Mouse (Mus musculus): Measurements from ENCODE around the gene Nos1. TPM values are rescaled to one million over a fixed set of nuclear protein-coding genes. Genes with fewer than 3 reads are reported as not detected.
A peak's percentile ranks its signal among the peaks of the same experiment; 100 is the strongest.

Gene Nos1
- polyA plus RNA-seq, 1 experiment from 2014 or later = 0.82 TPM

DNA sequence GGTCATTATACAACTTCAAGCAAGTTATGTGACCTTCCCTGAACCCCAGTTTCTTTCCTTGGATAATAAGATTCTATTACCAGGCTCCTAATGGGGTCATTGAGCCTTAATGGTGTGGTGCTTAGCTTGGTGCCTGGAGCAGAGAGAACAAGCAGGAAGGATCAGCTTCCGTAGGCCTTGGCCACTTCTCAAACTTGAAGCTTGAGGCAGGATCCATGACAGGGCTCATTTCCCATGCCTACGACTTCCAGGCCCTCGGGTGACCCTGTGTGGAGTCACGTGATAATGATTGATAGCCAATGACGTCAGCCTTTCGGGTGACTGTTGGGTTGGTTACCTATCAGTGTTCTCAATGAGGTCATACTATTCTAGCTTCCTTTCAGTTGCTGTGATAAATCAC is 46.5 kb downstream of the Nos1 start:
- Histone ChIP-seq H3K36me3 (ENCODE audit: insufficient read depth, low read length) (no peaks in the 10 kb centered on the region), H3K27ac (no peak overlapping the region), H3K4me2 (ENCODE audit: low read length) (no peak overlapping the region), H3K9ac (ENCODE audit: low read depth, low read length) (no peak overlapping the region), H3K9me3 (replicated peaks; ENCODE audit: low read length) (no peaks in the 10 kb centered on the region), H3K4me3 (replicated peaks; ENCODE audit: low read depth, low read length) (no peak overlapping the region), H3K4me1 (replicated peaks; ENCODE audit: insufficient read depth, low read length) (0 out of 2 replicates have a peak, but pooled peaks cover 3% of the 10 kb centered on the region), H3K27me3 (ENCODE audit: insufficient read depth, low read length) (no peaks in the 10 kb centered on the region)
- ATAC-seq (replicated peaks; ENCODE audit: low FRiP score, low read depth) = no peak; the same call in 1 of the 2 replicates
- WGBS = 33% methylated on average over 6 of the region's 6 CpGs
- TF ChIP-seq CTCF (IDR thresholded peaks at IDR 0.05; ENCODE audit: low read depth) = no peak
- DNase-seq (ENCODE audit: low spot score) = no peak

DNA sequence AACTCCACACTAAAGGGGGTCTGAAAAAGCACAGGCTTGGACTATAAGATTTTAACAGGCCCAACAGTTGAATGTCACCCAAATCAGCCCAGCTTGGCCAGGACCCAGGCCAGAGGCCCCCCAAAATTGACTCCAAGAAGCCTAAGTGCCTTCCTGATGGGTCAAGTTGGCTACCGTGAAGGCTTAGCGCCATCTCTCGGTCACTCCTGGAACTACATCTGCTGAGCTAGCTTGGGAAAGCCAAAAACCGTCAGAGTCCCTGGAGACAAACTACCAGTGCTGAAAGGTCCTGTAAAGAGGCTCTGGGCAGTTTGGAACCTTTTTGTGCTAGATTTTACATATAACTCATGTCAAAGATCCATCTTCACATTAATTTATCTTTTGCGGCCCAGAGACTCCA is 56.1 kb downstream of the Nos1 start:
- WGBS = 6% methylated on average over 5 of the region's 5 CpGs
- Histone ChIP-seq H3K27me3 (ENCODE audit: insufficient read depth, low read length) (peaks cover 22% of the 10 kb centered on the region), H3K9me3 (replicated peaks; ENCODE audit: low read length) (no peaks in the 10 kb centered on the region), H3K9ac (ENCODE audit: low read depth, low read length) (no peak overlapping the region), H3K27ac (no peak overlapping the region), H3K4me3 (replicated peaks; ENCODE audit: low read depth, low read length) (no peak overlapping the region), H3K4me1 (replicated peaks; ENCODE audit: insufficient read depth, low read length) (peaks cover 3% of the 10 kb centered on the region; the same call in 1 of the 2 replicates), H3K36me3 (ENCODE audit: insufficient read depth, low read length) (no peaks in the 10 kb centered on the region), H3K4me2 (ENCODE audit: low read length) (no peak overlapping the region)
- TF ChIP-seq CTCF (IDR thresholded peaks at IDR 0.05; ENCODE audit: low read depth) = peak; percentile 91
- DNase-seq (ENCODE audit: low spot score) (peak; percentile 76), ATAC-seq (replicated peaks; ENCODE audit: low FRiP score, low read depth) (no peak)

DNA sequence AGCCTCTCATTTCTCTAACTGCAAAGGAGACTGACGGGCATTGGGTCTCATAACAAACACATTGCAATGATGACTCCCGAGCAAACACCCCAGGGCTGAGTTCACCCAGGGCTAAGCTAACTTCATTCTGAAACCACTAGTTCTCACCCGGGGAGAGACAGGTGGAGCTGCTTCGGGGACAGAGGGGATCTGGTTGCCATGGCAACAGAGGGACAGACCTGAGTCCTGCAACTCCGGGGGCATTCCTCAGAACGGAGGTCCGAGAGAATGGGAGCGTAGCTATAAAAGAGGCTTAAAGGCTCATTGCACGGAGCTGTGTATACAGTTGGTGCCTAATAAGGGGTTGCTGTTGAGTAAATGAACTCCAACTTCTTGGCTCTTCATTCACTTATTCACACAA is 56.9 kb downstream of the Nos1 start:
- 22% methylated on average over 9 of the region's 9 CpGs for WGBS
- Histone ChIP-seq H3K4me3 (replicated peaks; ENCODE audit: low read depth, low read length) (no peak overlapping the region), H3K9me3 (replicated peaks; ENCODE audit: low read length) (no peaks in the 10 kb centered on the region), H3K27ac (no peak overlapping the region), H3K27me3 (ENCODE audit: insufficient read depth, low read length) (peaks cover 30% of the 10 kb centered on the region), H3K4me1 (replicated peaks; ENCODE audit: insufficient read depth, low read length) (peaks cover 3% of the 10 kb centered on the region; the same call in 1 of the 2 replicates), H3K36me3 (ENCODE audit: insufficient read depth, low read length) (no peaks in the 10 kb centered on the region), H3K4me2 (ENCODE audit: low read length) (no peak overlapping the region), H3K9ac (ENCODE audit: low read depth, low read length) (no peak overlapping the region)
- no peak for DNase-seq (ENCODE audit: low spot score)
- TF ChIP-seq CTCF (IDR thresholded peaks at IDR 0.05; ENCODE audit: low read depth) = no peak
- no peak for ATAC-seq (replicated peaks; ENCODE audit: low FRiP score, low read depth)

DNA sequence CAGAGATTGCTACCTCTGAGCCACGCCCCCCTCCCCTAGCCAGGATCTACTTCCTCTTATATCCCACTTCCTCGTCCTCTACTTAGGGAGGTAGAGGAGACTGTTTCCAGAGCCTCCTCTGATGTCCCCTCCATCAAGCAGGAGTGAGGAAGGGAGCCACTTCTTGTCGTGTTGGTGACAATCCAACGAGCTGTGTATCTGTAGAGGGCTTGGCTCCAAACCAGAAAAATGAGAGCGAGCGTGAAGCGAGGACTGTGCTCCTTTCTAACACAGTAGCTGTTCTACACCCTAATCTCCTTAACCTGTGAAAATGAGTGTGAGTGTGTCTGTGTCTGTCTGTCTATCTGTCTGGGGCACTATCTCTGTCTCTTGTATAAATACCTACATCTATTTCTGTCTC is 58.7 kb downstream of the Nos1 start:
- TF ChIP-seq CTCF (IDR thresholded peaks at IDR 0.05; ENCODE audit: low read depth) = no peak
- DNase-seq (ENCODE audit: low spot score) (no peak), ATAC-seq (replicated peaks; ENCODE audit: low FRiP score, low read depth) (no peak)
- Histone ChIP-seq H3K9ac (ENCODE audit: low read depth, low read length) (no peak overlapping the region), H3K27me3 (ENCODE audit: insufficient read depth, low read length) (peaks cover 45% of the 10 kb centered on the region), H3K9me3 (replicated peaks; ENCODE audit: low read length) (no peaks in the 10 kb centered on the region), H3K27ac (no peak overlapping the region), H3K36me3 (ENCODE audit: insufficient read depth, low read length) (no peaks in the 10 kb centered on the region), H3K4me2 (ENCODE audit: low read length) (no peak overlapping the region), H3K4me1 (replicated peaks; ENCODE audit: insufficient read depth, low read length) (peaks cover 3% of the 10 kb centered on the region; the same call in 1 of the 2 replicates), H3K4me3 (replicated peaks; ENCODE audit: low read depth, low read length) (no peak overlapping the region)
- 72% methylated on average over 7 of the region's 7 CpGs for WGBS

DNA sequence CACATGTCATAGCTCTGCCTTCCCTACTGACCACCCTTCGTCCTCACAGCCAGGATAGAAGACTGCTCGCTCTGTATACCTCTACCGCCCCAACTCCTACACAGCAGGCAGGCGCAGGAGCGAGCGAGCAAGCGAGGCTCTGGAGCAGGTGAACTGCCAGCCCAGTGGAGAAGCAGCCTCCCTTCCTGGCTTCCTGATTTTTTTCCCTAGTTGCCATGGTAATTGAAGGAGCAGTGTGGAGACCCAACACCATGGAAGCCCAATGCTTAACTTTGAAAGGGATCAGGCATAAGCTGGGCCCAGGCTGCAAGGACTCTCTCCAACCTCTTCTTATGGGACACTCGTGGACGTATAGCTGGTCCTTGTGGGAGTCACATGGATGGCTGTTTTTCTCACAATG is 59.4 kb downstream of the Nos1 start:
- TF ChIP-seq CTCF (IDR thresholded peaks at IDR 0.05; ENCODE audit: low read depth) = no peak
- ATAC-seq (replicated peaks; ENCODE audit: low FRiP score, low read depth) (no peak), DNase-seq (ENCODE audit: low spot score) (no peak)
- Histone ChIP-seq H3K27ac (no peak overlapping the region), H3K36me3 (ENCODE audit: insufficient read depth, low read length) (no peaks in the 10 kb centered on the region), H3K9ac (ENCODE audit: low read depth, low read length) (no peak overlapping the region), H3K27me3 (ENCODE audit: insufficient read depth, low read length) (peaks cover 45% of the 10 kb centered on the region), H3K4me2 (ENCODE audit: low read length) (no peak overlapping the region), H3K9me3 (replicated peaks; ENCODE audit: low read length) (no peaks in the 10 kb centered on the region), H3K4me3 (replicated peaks; ENCODE audit: low read depth, low read length) (no peak overlapping the region), H3K4me1 (replicated peaks; ENCODE audit: insufficient read depth, low read length) (peaks cover 3% of the 10 kb centered on the region; the same call in 1 of the 2 replicates)
- WGBS = 36% methylated on average over 9 of the region's 9 CpGs

DNA sequence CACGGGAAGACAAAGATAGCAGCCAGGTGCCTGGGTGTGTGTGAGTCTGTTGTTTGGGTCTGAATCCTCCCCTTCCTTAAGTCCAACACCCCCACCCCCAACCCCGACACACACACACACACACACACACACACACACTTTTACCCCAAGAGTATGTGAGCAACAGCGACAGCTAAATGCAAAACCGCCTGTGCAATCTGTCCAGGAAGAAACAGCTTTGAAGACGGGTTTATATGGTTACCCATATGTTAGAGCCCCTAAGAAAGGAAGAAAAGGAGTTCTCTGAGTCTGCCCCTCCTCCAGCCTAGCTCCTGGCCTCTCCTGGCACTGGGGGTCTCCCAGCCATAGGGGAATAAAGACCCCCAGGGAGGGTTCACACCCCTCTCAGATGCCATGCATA is 60.2 kb downstream of the Nos1 start:
- Histone ChIP-seq H3K27ac (no peak overlapping the region), H3K36me3 (ENCODE audit: insufficient read depth, low read length) (no peaks in the 10 kb centered on the region), H3K9ac (ENCODE audit: low read depth, low read length) (no peak overlapping the region), H3K4me1 (replicated peaks; ENCODE audit: insufficient read depth, low read length) (peaks cover 3% of the 10 kb centered on the region; the same call in 1 of the 2 replicates), H3K27me3 (ENCODE audit: insufficient read depth, low read length) (peaks cover 45% of the 10 kb centered on the region), H3K4me3 (replicated peaks; ENCODE audit: low read depth, low read length) (no peak overlapping the region), H3K4me2 (ENCODE audit: low read length) (no peak overlapping the region), H3K9me3 (replicated peaks; ENCODE audit: low read length) (no peaks in the 10 kb centered on the region)
- ATAC-seq (replicated peaks; ENCODE audit: low FRiP score, low read depth) = no peak
- no peak for DNase-seq (ENCODE audit: low spot score)
- 18% methylated on average over 5 of the region's 5 CpGs for WGBS
- TF ChIP-seq CTCF (IDR thresholded peaks at IDR 0.05; ENCODE audit: low read depth) = no peak

Data from kidney, postnatal 0 days (tissue).